Mouse (Mus musculus) lung, embryonic 16.5 days (tissue): ENCODE data around the gene Sgms1. TPM values are rescaled to one million over a fixed set of nuclear protein-coding genes. Genes with fewer than 3 reads are reported as not detected.

ENCODE experiments used
- ATAC-seq: fragments of 200-750 bp; cut with Nextera tagmentation; 2 replicates; pipeline ENCODE4 v1.8.0; 2017; ENCODE audit warnings: low read depth, mild to moderate bottlenecking, moderate library complexity
- H3K27ac ChIP-seq: fragments of 300-500 bp; sonication (generic); 2 replicates; pipeline ENCODE4 v1.5.1; 2014; ENCODE audit warnings: mild to moderate bottlenecking, control low read depth, low read length
- H3K27me3 ChIP-seq: fragments of 300-500 bp; sonication (generic); 2 replicates; pipeline ENCODE4 v1.6.1; 2014; ENCODE audit warnings: low read depth, low read length, mixed read lengths; ENCODE audit not compliant: control insufficient read depth, insufficient read depth
- H3K36me3 ChIP-seq: fragments of 300-500 bp; sonication (generic); 2 replicates; pipeline ENCODE4 v1.6.1; 2014; ENCODE audit warnings: low read length; ENCODE audit not compliant: control insufficient read depth, insufficient read depth
- H3K4me1 ChIP-seq: fragments of 300-500 bp; sonication (generic); replicated peaks from 2 replicates; pipeline ENCODE4 v1.6.1; 2014; ENCODE audit warnings: low read length, mixed read lengths; ENCODE audit not compliant: control insufficient read depth, insufficient read depth
- H3K4me2 ChIP-seq: fragments of 300-500 bp; sonication (generic); 2 replicates; pipeline ENCODE4 v1.6.1; 2014; ENCODE audit warnings: low read depth, low read length, control low read depth
- H3K4me3 ChIP-seq: fragments of 300-500 bp; sonication (generic); 2 replicates; pipeline ENCODE4 v1.5.1; 2014; ENCODE audit warnings: mild to moderate bottlenecking, low read length, control low read depth
- H3K9ac ChIP-seq: fragments of 300-500 bp; sonication (generic); 2 replicates; pipeline ENCODE4 v1.6.1; 2014; ENCODE audit warnings: low read length, control low read depth
- H3K9me3 ChIP-seq: fragments of 300-500 bp; sonication (generic); 2 replicates; pipeline ENCODE4 v1.6.1; 2016; ENCODE audit warnings: low read length; ENCODE audit not compliant: control insufficient read depth
- WGBS: fragments of 180-500 bp; shearing (Covaris S2); extraction: QIAGEN DNeasy Blood & Tissue Kit; methylation state at CpG from one replicate; pipeline ENCODE4 v1.1.7; 2014; 5-methylcytosine and 5-hydroxymethylcytosine counted together
- polyA plus RNA-seq: library from polyadenylated mRNA; unstranded; fragments of >200 nt; fragmentation: Nextera tagmentation; extraction: Ambion mirVana; gene quantifications from 2 replicates; pipeline ENCODE4 v1.2.1, GENCODE M21; 2015

The Sgms1 gene
- polyA plus RNA-seq, 1 experiment from 2014 or later = 63.3 TPM

- H3K27ac ChIP-seq = peak overlapping the region; percentile 97
- peak; percentile 18 for ATAC-seq
- peaks cover 2% of the 10 kb centered on the region for H3K9me3 ChIP-seq
- peak overlapping the region; percentile 92 for H3K4me2 ChIP-seq
- no peaks in the 10 kb centered on the region for H3K36me3 ChIP-seq
- H3K4me3 ChIP-seq = peak overlapping the region; percentile 85
- peaks cover 25% of the 10 kb centered on the region for H3K4me1 ChIP-seq
- no peaks in the 10 kb centered on the region for H3K27me3 ChIP-seq
- WGBS = under 1% methylated on average over 62 of the region's 74 CpGs
- H3K9ac ChIP-seq = peak overlapping the region; percentile 95
These were observed 1.9 kb downstream of the Sgms1 start for GRCm38 (mm10) chr19:32387403-32388190.

- Histone ChIP-seq H3K27me3 (no peaks in the 10 kb centered on the region), H3K9me3 (peaks cover 2% of the 10 kb centered on the region), H3K4me1 (peaks cover 27% of the 10 kb centered on the region), H3K4me3 (peak overlapping the region; percentile 85), H3K36me3 (no peaks in the 10 kb centered on the region), H3K4me2 (peak overlapping the region; percentile 92), H3K9ac (peak overlapping the region; percentile 95), H3K27ac (peak overlapping the region; percentile 51)
- no peak for ATAC-seq
- WGBS = 9% methylated on average over 19 of the region's 19 CpGs
These were observed 2.7 kb downstream of the Sgms1 start for GRCm38 (mm10) chr19:32386556-32387402.

- Histone ChIP-seq H3K4me3 (no peak overlapping the region), H3K27me3 (no peaks in the 10 kb centered on the region), H3K36me3 (no peaks in the 10 kb centered on the region), H3K4me2 (no peak overlapping the region), H3K9me3 (no peaks in the 10 kb centered on the region), H3K27ac (no peak overlapping the region), H3K4me1 (peaks cover 34% of the 10 kb centered on the region), H3K9ac (no peak overlapping the region)
- 94% methylated on average over 8 of the region's 8 CpGs for WGBS
- no peak for ATAC-seq
These were observed 5.8 kb downstream of the Sgms1 start for GRCm38 (mm10) chr19:32383738-32384137.

- peaks cover 48% of the 10 kb centered on the region for H3K4me1 ChIP-seq
- H3K36me3 ChIP-seq = no peaks in the 10 kb centered on the region
- no peaks in the 10 kb centered on the region for H3K27me3 ChIP-seq
- H3K9me3 ChIP-seq = no peaks in the 10 kb centered on the region
- no peak overlapping the region for H3K4me2 ChIP-seq
- whole genome bisulfite sequencing = 60% methylated on average over 3 of the region's 3 CpGs
- H3K4me3 ChIP-seq = no peak overlapping the region
- ATAC-seq = no peak
- H3K9ac ChIP-seq = no peak overlapping the region
- H3K27ac ChIP-seq = no peak overlapping the region
These were observed 8.0 kb downstream of the Sgms1 start for GRCm38 (mm10) chr19:32381511-32381961.

GRCm38 (mm10) chr19:32380748-32381147, 8.8 kb downstream of the Sgms1 start:
- Histone ChIP-seq H3K36me3 (no peaks in the 10 kb centered on the region), H3K4me1 (peaks cover 43% of the 10 kb centered on the region), H3K4me2 (no peak overlapping the region), H3K9ac (no peak overlapping the region), H3K4me3 (no peak overlapping the region), H3K27ac (no peak overlapping the region), H3K27me3 (no peaks in the 10 kb centered on the region), H3K9me3 (no peaks in the 10 kb centered on the region)
- WGBS = 87% methylated on average over 11 of the region's 11 CpGs
- no peak for ATAC-seq

GRCm38 (mm10) chr19:32379239-32379920, 10.1 kb downstream of the Sgms1 start:
- Histone ChIP-seq H3K4me2 (no peak overlapping the region), H3K4me3 (no peak overlapping the region), H3K9ac (no peak overlapping the region), H3K9me3 (no peaks in the 10 kb centered on the region), H3K27me3 (no peaks in the 10 kb centered on the region), H3K27ac (no peak overlapping the region), H3K36me3 (no peaks in the 10 kb centered on the region), H3K4me1 (peaks cover 37% of the 10 kb centered on the region)
- 62% methylated on average over 6 of the region's 6 CpGs for WGBS
- ATAC-seq = no peak

- Histone ChIP-seq H3K4me3 (no peak overlapping the region), H3K4me2 (no peak overlapping the region), H3K4me1 (peaks cover 35% of the 10 kb centered on the region), H3K9ac (no peak overlapping the region), H3K9me3 (no peaks in the 10 kb centered on the region), H3K27ac (no peak overlapping the region), H3K36me3 (no peaks in the 10 kb centered on the region), H3K27me3 (no peaks in the 10 kb centered on the region)
- WGBS = 65% methylated on average over 3 of the region's 3 CpGs
- ATAC-seq = no peak
These were observed 10.9 kb downstream of the Sgms1 start for GRCm38 (mm10) chr19:32378581-32378980.

- Histone ChIP-seq H3K9ac (no peak overlapping the region), H3K9me3 (no peaks in the 10 kb centered on the region), H3K4me1 (peaks cover 35% of the 10 kb centered on the region), H3K4me3 (no peak overlapping the region), H3K27me3 (no peaks in the 10 kb centered on the region), H3K4me2 (no peak overlapping the region), H3K27ac (no peak overlapping the region), H3K36me3 (no peaks in the 10 kb centered on the region)
- WGBS = 73% methylated on average over 7 of the region's 7 CpGs
- peak; percentile 29; the same call in 1 of the 2 replicates for ATAC-seq
These were observed 11.7 kb downstream of the Sgms1 start for GRCm38 (mm10) chr19:32377701-32378325.
